Mouse (Mus musculus) embryonic facial prominence, embryonic 11.5 days (tissue): ENCODE data around the gene Cdc16. TPM values are rescaled to one million over a fixed set of nuclear protein-coding genes. Genes with fewer than 3 reads are reported as not detected.

Experiments
- ATAC-seq: fragments of 200-750 bp; cut with Nextera tagmentation; replicated peaks from 2 replicates; pipeline ENCODE4 v1.8.0; 2017; ENCODE audit warnings: low read depth; ENCODE audit not compliant: insufficient number of reproducible peaks, low FRiP score, low TSS enrichment
- DNase-seq: peaks from one replicate; pipeline ENCODE4 v3.0.0-alpha.2; 2015; ENCODE audit warnings: low spot score
- H3K27ac ChIP-seq: fragments of 300-500 bp; sonication (generic); replicated peaks from 2 replicates; pipeline ENCODE4 v1.5.1; 2014; ENCODE audit warnings: mild to moderate bottlenecking, low read depth, low read length, control low read depth
- H3K27me3 ChIP-seq: fragments of 300-500 bp; sonication (generic); 2 replicates; pipeline ENCODE4 v1.6.1; 2014; ENCODE audit warnings: mild to moderate bottlenecking, low read length, moderate library complexity, mixed read lengths; ENCODE audit not compliant: control insufficient read depth, insufficient read depth
- H3K36me3 ChIP-seq: fragments of 300-500 bp; sonication (generic); replicated peaks from 2 replicates; pipeline ENCODE4 v1.6.1; 2014; ENCODE audit warnings: low read depth, mild to moderate bottlenecking, low read length, moderate library complexity, mixed read lengths; ENCODE audit not compliant: control insufficient read depth, insufficient read depth
- H3K4me1 ChIP-seq: fragments of 300-500 bp; sonication (generic); 2 replicates; pipeline ENCODE4 v1.6.1; 2014; ENCODE audit warnings: low read length, mixed read lengths; ENCODE audit not compliant: control insufficient read depth, insufficient read depth
- H3K4me2 ChIP-seq: fragments of 300-500 bp; sonication (generic); 2 replicates; pipeline ENCODE4 v1.6.1; 2014; ENCODE audit warnings: low read depth, mild to moderate bottlenecking, control low read depth, low read length, moderate library complexity
- H3K4me3 ChIP-seq: fragments of 300-500 bp; sonication (generic); 2 replicates; pipeline ENCODE4 v1.5.1; 2014; ENCODE audit warnings: low read depth, low read length, control low read depth
- H3K9ac ChIP-seq: fragments of 300-500 bp; sonication (generic); replicated peaks from 2 replicates; pipeline ENCODE4 v1.6.1; 2014; ENCODE audit warnings: mild to moderate bottlenecking, control low read depth, low read length
- H3K9me3 ChIP-seq: fragments of 300-500 bp; sonication (generic); replicated peaks from 2 replicates; pipeline ENCODE4 v1.6.1; 2016; ENCODE audit warnings: mild to moderate bottlenecking, low read length, inconsistent platforms, mixed read lengths; ENCODE audit not compliant: control insufficient read depth
- WGBS: fragments of 180-500 bp; shearing (Covaris S2); extraction: QIAGEN DNeasy Blood & Tissue Kit; methylation state at CpG from one replicate; pipeline ENCODE4 v1.1.7; 2014; 5-methylcytosine and 5-hydroxymethylcytosine counted together
- polyA plus RNA-seq: library from polyadenylated mRNA; unstranded; fragments of >200 nt; fragmentation: Nextera tagmentation; extraction: Ambion mirVana; gene quantifications from 2 replicates; pipeline ENCODE4 v1.2.1, GENCODE M21; 2014

Gene Cdc16
- polyA plus RNA-seq, 1 experiment from 2014 or later = 295 TPM

DNA sequence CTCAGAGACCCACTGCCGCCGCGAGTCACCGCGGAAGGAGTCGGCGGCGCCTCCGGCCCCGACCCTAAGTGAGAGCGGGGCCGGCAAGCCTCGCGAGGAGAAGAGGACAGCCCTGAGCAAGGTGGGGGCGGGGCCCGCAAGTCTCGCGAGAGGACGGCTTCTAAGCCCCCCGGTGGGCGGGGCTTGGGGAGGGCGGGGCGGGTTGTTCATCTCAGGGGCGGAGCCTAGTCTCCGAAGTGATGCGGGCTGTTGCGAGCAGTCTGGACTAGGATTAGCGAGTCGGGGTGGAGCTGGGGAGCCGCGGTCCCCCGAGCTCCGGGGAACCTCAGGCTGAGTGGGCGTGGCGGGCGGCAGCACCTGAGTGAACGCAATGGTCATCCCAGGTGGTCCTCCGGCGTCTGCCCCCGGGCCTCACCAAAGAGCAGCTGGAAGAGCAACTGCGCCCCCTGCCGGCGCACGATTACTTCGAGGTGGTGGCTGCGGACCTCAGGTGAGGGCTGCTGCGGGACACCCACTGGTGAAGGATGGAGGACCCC, 28.4 kb downstream of the Cdc16 start:
- Histone ChIP-seq H3K4me2 (peak overlapping the region; percentile 83), H3K4me1 (no peaks in the 10 kb centered on the region), H3K36me3 (no peaks in the 10 kb centered on the region; the same call in none of the 2 replicates), H3K27ac (peak overlapping the region; percentile 97), H3K9me3 (no peaks in the 10 kb centered on the region), H3K9ac (peak overlapping the region; percentile 96), H3K27me3 (no peaks in the 10 kb centered on the region), H3K4me3 (peak overlapping the region; percentile 61)
- ATAC-seq (peak; percentile 95), DNase-seq (peak; percentile 98)
- 0% methylated on average over 46 of the region's 47 CpGs for WGBS

GRCm38 (mm10) chr8:13789606-13790005, 32.1 kb downstream of the Cdc16 start:
- no peaks in the 10 kb centered on the region for H3K27me3 ChIP-seq
- 98% methylated on average over 8 of the region's 8 CpGs for WGBS
- no peak overlapping the region for H3K9ac ChIP-seq
- no peak overlapping the region for H3K27ac ChIP-seq
- no peak overlapping the region for H3K4me2 ChIP-seq
- no peak for ATAC-seq
- no peaks in the 10 kb centered on the region; the same call in none of the 2 replicates for H3K36me3 ChIP-seq
- no peaks in the 10 kb centered on the region for H3K9me3 ChIP-seq
- H3K4me3 ChIP-seq = no peak overlapping the region
- no peak for DNase-seq
- no peaks in the 10 kb centered on the region for H3K4me1 ChIP-seq

DNA sequence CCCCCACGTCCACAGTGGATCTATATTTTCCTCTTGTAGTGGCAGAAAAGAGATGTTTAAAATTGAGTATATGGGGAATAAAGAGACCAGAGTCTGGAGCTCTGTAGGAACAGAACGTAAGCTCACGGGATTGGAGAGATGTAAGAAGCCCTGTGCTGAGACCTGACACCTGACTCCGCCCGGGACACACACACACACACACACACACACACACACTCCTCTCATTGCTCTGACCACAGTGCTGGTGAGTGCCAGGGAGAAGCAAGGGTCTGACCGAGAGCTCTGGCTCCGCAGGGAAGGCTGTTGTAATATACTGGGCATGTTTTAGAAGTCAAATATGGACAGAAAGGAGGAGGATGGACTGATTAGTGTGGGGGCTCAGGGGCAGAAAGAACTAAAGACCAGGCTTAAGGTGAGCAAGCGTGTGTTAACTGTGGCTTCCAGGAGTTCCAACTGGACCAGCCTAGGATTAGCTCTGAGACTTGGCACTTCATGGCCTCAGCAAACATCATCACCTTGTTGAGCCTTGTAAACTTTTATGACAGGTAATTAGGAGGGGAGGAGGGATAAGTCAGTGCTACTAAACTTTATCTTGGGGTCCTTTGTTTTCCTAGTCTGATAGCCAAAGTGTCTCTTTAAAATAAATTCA, 35.7 kb downstream of the Cdc16 start:
- DNase-seq (no peak), ATAC-seq (no peak)
- H3K4me3 ChIP-seq = no peak overlapping the region
- WGBS = 92% methylated on average over 8 of the region's 8 CpGs
- H3K9ac ChIP-seq = no peak overlapping the region
- no peaks in the 10 kb centered on the region for H3K4me1 ChIP-seq
- no peaks in the 10 kb centered on the region for H3K9me3 ChIP-seq
- peaks cover 2% of the 10 kb centered on the region for H3K36me3 ChIP-seq
- no peaks in the 10 kb centered on the region for H3K27me3 ChIP-seq
- no peak overlapping the region for H3K4me2 ChIP-seq
- H3K27ac ChIP-seq = no peak overlapping the region

- no peaks in the 10 kb centered on the region for H3K27me3 ChIP-seq
- whole genome bisulfite sequencing = 95% methylated on average over 11 of the region's 11 CpGs
Observed at GRCm38 (mm10) chr8:13793746-13794101, 36.2 kb downstream of the Cdc16 start.

DNA sequence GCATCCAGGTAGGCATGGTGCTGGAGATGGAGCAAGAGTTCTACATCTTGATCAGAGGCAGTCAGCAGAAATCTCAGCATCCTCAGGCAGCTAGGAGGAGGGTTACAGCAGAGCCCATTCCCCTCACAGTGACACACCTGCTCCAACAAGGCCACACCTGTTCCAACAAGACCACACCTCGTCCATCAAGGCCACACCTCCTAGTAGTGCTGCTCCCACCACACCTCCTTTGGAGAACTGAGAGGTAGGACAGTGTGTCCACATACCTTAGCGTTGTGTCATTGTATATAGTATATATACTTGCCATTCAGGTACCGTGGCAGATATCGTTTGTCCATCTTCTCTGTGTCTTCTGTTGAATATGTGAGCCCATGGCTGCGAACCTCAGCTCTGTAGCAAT, 40.2 kb downstream of the Cdc16 start:
- H3K4me3 ChIP-seq = no peak overlapping the region
- no peak overlapping the region for H3K4me2 ChIP-seq
- no peaks in the 10 kb centered on the region for H3K27me3 ChIP-seq
- H3K9ac ChIP-seq = no peak overlapping the region
- DNase-seq (no peak), ATAC-seq (no peak)
- 95% methylated on average over 5 of the region's 5 CpGs for WGBS
- no peaks in the 10 kb centered on the region for H3K9me3 ChIP-seq
- peaks cover 4% of the 10 kb centered on the region for H3K36me3 ChIP-seq
- no peaks in the 10 kb centered on the region for H3K4me1 ChIP-seq
- H3K27ac ChIP-seq = no peak overlapping the region

More at GRCm38 (mm10) chr8:13793746-13794101, 36.2 kb downstream of the Cdc16 start:
- Histone ChIP-seq H3K4me2 (no peak overlapping the region), H3K9ac (no peak overlapping the region), H3K9me3 (no peaks in the 10 kb centered on the region), H3K4me1 (no peaks in the 10 kb centered on the region), H3K36me3 (peaks cover 4% of the 10 kb centered on the region), H3K4me3 (no peak overlapping the region), H3K27ac (no peak overlapping the region)
- DNase-seq = no peak
- ATAC-seq = no peak

DNA sequence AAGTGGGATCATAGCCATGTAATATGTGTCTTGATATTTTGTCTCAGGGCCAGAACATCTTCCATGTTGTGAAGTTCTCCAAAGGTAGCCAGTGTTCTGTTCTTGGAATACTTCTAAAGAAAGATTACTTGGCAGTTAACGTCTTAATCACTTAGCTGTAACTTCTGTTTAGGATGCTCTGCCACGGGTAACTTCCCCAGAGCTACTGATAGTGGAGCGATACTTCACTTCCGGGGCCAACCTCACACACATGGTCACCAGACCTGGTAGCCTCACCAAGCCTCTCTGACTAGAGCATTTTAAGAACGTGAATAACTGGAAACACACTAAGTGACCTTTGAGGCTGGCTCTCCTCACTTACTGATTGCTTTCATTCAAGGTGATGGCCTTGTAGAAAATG, 42.1 kb downstream of the Cdc16 start:
- Histone ChIP-seq H3K36me3 (peaks cover 4% of the 10 kb centered on the region), H3K4me2 (no peak overlapping the region), H3K27ac (no peak overlapping the region), H3K27me3 (no peaks in the 10 kb centered on the region), H3K9me3 (no peaks in the 10 kb centered on the region), H3K4me3 (no peak overlapping the region), H3K9ac (no peak overlapping the region), H3K4me1 (no peaks in the 10 kb centered on the region)
- no peak for DNase-seq
- ATAC-seq = no peak
- WGBS = 90% methylated on average over 5 of the region's 5 CpGs

DNA sequence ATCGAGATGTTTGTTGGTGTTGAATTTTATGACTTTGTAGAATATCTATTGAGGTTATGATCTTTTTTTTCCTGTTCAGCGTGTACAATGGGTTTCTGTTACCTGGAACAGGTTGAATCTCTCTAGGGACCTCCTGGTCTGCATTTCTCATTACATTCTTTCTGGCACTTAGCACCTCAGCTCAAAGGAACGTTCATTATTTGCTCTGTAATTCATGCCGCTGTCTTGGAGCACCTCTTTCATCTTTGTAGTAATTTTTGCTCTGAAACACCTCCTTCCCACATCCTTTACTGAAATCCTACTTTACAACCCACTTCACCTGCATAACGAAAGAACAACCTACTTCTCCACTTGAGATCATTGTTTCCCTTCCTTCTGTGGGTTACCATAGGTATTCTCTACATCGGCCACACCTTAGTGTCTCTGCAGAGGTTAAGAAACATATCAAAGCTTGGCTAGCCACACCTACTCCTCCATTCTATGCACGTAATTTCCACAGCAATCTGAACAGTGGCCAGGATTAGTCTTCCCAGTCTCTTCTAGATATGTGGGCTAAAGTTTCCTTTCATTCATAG, 71.2 kb downstream of the Cdc16 start:
- no peaks in the 10 kb centered on the region for H3K4me1 ChIP-seq
- WGBS = 78% methylated on average over 7 of the region's 7 CpGs
- H3K9me3 ChIP-seq = no peaks in the 10 kb centered on the region
- H3K4me2 ChIP-seq = no peak overlapping the region
- H3K36me3 ChIP-seq = no peaks in the 10 kb centered on the region
- H3K27me3 ChIP-seq = no peaks in the 10 kb centered on the region
- no peak overlapping the region for H3K4me3 ChIP-seq
- no peak overlapping the region for H3K27ac ChIP-seq
- no peak overlapping the region for H3K9ac ChIP-seq
- DNase-seq = no peak
- ATAC-seq = no peak
